Mouse (Mus musculus) lung, adult 18-20 months (tissue): Measurements from ENCODE around the gene Babam2.

Experiments used
- DNase-seq, 2 experiments: peaks; one replicate each; pipeline ENCODE4 v3.0.0; 2022; ENCODE audit warnings: mixed read lengths in 2 of 2

Gene Babam2

DNA sequence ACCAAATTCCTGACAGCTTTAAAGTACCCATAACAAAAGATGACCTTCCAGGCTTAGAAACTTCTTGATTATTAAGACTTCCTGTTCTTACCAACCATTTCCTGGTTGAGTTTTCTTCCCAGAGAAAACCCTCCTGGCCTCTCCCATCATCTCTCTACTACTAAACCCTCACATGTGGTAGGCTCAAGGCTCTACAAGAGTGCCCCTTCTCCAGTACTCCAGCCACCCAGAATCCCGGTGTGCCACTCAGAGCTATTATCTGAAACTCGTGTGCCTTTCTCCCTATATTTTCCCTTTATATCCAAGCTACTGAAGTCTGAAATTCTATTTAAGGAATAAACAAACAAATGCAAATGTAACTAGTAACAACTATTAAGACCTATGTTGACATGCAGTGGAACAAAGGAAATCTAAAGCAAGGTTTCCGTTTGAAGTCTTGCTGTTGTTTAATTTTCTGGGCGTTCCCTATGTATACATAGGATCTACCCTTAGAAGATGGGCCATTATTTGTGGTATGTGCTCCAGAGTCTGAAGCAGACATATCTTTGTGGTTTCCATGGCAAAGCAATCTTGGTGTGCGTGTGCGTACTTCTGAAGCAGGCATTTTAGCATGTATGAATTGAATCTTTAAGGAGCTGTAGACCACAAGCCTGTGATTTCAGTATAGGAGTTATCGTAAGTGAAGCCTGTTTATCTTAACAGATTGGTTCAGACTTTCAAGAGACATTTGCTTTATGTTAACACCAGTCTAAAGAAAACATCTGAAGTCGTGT is 361.2 kb downstream of the Babam2 start:
- DNase-seq, result no peak

DNA sequence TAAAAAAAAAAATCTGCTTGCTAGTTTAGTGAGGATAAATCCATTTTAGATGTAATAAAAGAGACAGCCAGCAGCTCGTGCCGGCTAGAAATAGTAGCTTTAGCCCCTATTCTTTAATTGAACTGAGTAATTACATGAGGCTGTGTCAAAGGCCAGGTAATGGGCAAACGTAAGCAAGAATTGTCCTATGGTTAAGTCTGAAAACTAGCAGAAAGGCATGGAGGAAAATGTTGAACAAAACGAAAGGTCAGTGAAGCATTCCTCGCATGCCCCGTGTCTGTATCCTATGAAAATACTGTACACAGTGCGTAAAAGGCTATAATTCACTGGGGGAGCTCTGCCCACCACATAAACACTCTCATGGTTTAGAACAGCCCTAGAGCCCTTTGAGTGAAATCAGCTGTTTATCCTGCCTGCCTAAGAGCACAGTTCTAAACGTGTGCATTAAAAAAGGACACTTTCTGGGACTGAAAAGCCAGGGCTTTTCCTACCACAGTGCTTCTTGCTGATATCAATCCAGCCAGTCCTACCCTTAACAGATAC is 361.8 kb downstream of the Babam2 start:
- DNase-seq, result no peak

DNA sequence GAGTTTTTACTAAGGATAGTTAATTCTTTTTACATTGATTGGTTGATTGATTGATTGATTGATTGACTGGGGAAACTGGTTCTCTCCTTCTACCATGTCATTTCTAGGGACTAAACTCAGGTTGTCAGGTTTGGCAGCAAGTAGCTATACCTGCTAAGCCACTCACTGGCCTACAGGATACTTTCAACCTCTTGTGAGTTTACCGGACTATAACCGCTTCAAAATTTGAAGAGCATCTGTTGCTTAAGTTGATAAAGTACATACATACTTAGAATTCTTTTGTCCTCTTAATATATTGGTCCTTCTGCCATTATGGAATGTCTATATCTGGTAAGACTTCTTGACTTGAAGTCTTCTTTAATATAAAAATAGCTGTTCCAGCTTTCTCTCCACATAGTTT is 363.0 kb downstream of the Babam2 start:
- no peak for DNase-seq

DNA sequence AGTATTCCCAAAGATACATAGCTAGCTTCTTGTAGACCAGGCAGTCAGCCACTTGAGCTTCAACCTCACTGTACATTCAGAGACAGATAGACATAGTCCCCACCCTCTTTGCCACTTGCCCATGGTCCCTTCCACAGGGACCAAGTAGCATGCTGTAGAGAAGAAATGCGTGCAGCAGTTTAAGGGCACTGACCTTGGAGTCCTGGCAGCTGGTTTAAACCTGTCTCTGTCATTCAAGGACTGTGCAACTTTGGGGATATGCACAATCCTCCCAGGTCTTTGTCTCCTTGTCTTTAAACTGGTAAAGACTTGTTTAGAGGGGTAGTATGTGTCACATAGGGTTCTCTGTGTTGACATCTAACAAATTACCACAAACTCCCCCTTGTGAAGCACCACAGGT is 364.4 kb downstream of the Babam2 start:
- DNase-seq, result no peak

DNA sequence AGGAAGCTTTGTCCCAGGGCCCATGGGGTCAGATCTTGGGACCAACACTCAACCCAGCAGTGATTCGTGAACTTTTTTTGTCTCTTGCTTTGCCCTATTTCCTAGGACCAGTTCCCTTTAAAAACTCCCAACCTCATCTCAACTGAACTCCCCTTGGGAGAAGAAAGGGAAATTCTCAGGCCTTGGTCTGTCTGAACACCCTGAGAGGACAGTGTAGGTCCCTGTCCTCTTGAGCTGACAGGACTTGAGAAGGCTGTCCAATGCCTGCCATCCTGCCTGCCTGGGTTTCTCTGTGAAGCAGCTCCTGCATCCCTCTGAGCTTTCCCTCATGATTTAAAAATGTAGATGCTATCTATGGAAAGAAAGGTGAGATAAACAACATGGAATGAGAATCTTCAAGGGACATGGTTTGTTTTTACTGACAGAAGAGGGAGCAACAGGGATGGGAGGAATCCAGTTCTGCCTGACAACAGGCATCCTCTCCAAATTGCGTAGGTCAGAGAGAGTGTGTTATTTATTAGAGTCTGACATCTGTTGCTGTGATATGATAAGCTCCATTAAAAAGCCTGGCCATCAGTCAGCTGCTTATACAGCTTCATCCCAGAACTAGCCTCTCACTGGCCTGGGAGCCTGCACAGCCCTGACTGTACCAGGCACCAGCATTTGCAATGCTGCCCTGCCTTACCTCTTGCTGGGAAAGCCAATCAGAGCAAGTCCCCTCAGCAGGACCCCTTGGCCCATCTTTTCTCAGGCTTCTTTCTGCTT is 367.0 kb downstream of the Babam2 start:
- no peak for DNase-seq

DNA sequence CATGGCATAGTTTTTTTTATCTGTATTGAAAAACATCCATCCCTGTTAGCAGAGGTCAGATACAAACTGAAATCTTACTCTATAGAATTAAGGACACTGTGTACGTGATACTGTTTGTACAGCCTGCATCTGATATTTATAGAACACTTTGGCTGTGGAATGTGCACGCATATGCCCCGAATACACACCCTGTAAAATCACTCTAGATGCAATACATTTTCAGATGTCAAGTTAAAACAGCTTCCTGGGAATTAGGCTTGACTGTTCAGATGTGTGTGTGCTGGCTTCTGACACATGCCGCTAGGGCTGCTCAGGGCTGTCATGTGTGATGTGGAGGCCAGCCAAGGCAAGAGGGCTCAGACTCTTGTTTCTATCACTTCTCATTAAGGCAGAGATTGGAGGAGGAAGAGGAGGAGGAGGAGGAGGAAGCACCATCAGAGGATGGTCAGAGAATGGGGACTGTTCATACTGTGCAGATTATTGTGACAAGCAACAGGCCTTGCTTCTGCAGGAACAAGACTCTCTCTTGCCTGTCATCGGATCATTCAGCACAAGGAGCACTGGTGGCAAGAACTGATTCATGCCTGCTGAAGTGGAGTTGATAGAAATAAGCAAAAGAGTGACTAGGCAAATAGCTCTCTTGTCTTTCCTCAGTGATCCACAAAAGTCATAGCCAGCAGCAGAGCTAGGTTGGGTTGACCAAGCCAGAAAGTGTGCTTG is 368.7 kb downstream of the Babam2 start:
- no peak for DNase-seq

DNA sequence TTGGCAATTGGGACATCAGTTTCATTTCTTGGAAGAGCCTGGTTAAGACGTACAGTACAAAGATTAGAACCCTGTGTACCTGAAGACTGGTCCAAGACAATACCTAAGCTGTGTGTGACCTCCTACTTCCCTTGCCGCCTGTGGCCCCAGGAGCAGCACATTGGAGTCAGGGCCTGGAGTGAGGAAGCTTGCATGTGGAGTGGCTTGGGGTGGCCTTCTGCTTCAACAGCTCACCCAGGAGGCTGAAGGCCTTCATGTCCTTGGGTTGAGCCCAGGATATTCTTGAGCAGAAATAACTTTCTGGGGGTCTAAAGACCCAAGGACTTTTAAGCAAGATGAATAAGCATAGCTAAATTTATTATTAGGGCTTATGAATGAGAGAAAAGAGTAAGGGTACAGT is 369.4 kb downstream of the Babam2 start:
- DNase-seq, result no peak

DNA sequence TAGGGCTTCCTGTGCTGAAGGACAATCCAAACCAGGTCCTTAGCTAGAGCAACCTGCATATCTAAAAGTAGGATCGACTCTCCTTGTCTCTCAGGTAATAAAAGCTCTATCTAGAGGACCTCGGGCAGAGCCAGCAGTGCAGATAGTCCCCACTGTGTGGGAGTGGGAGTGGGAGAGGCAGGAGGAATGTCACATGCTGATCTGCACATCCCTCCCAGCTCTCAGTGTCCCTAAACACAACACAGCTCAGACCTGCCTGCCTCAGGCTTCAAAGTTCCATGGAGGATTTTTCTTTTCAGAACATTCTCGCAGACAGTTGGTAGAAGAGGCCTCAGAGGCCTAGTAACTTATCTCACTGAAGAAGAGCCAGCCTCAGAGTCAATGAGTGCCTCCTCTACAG is 371.1 kb downstream of the Babam2 start:
- DNase-seq, result no peak

DNA sequence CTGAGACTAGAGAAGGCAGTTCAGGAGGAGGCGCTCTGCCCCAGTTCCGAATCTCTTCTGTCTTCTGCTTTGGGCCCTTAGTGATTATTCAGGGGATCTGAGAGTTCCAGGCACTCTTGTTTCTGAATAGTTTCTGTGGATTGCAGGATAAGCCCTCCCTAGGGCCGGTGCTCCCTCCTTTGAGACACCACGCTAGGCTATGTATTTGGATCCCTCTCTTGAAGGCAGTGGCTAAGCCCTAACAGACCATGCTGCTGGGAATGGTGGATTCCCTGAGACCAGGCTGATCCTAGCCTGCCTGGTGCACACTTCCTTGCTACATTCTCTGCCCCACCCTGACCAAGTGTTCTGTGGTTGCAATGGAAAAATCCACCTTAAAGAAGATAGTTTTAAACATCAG is 371.6 kb downstream of the Babam2 start:
- DNase-seq, result no peak

DNA sequence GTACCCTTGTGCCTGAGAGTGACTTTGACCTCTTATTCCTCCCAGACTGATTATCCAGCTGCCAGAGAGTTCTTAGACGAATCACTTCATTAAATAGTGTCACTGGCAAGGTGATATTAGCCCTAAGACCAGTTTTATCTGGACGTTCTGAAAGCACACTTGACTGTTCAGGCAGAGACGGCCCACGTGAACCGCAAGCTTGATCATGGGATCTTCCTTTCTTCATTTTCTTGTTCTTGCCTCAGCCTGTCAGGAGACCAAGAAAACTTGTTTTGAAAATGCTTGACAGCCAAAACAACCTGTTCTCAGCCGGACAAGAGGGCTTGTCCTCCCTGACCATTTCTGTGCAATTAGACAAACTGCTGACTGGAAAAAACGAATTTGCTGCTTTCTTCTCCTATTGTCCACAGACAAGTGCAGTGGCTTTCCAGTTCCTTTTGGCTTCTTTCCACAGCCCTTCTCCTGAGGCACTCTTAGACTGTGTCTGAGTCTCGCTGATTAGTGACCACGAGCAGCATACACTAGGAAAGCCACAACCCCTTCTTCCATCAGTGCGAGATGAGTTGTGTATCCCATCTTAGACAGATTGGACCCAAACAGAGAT is 372.2 kb downstream of the Babam2 start:
- DNase-seq, result no peak

DNA sequence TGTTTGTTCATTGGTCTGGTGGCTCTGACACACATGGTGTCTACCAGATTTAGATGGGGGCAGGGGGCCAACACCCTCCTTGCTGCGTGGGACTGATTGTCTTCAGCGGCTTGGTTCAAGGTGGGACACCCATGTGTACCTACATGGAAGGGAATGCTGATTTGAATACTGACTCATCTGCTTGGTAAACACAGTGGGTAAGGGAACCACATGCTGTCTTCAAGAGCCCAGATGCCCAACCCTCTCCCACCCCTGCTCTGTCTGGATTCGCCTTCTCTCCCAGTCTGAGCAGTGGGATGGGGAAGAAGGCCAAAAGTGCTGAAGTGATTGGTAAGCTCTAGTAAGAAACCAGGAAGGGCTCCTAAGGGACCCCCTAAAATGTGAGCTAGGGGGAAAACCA is 373.3 kb downstream of the Babam2 start:
- no peak for DNase-seq

DNA sequence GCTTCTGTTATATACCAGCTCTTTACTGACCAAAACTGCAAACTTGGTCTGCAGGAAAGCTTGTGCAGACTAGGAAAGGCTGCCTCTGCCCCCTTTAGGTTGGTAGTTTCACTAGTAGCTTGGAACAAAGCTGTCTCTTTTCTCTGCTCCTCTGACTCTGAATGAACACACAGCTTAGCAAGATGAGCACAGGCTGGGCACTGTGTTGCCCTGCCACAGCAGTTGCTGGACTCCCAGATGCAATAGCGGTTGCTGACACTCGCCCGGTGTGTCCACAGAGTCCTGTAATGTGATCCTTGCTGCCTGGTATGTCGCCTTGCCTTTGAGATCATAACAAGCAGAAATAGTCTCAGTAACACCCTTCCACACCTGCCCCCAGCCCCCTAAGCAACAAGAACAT is 373.8 kb downstream of the Babam2 start:
- peak in 1 of 2 experiments; percentile 33 for DNase-seq

DNA sequence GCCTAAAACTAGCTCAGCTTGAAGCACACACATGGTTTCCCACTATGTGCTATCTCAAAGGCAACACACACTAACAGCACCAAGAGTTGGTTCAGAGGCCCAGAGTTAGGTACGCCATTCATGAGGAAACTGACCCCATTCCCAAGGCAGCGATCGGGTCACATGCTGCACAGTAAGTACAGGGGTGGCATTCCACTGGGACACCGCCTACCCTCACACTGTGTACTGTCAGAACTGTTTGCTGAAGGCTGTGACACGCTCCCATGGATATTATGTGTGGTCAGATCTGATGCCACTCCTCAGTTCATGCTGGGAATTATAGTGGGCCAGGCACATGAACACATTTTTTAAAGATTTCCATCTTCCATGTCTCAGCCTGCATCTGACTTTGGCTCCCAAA is 374.3 kb downstream of the Babam2 start:
- DNase-seq, result peak in 1 of 2 experiments; percentile 33

DNA sequence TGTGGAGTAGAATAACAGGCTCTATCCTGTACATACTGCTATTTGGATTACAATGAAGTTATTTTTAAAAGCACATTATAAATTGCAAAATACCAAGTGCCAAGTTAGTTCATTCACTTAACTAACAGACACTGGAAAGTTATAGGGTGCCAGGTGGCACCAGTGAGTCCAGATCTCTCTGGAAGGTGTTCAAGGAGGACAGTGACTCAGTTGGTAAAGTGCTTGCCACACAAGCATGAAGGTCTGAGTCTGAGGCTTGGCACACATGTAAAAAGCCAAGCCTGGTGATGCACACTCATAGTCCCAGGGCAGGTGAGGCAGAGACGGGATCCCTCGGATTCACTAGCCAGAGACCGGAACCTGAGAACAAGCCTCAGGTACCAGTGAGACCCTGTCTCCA is 375.4 kb downstream of the Babam2 start:
- DNase-seq, result no peak

DNA sequence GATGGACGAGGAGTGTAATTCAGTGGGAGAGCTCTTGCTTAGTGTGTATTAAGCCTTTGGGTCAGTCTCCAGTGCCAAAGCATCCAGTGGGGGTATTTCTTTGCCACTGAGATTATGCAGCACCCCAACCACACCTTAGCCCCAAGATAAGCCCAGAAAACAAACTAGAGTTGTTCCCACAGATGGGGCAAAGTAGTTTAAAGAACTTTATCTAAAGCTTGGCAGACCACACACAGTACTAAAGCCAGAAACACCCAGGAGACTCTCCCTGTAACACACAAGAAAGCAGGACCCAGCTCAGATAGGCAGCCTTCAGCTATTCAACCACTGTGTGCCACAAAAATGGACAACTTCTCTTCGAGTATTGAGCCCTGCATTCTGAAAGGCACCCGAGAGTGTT is 376.6 kb downstream of the Babam2 start:
- no peak for DNase-seq

DNA sequence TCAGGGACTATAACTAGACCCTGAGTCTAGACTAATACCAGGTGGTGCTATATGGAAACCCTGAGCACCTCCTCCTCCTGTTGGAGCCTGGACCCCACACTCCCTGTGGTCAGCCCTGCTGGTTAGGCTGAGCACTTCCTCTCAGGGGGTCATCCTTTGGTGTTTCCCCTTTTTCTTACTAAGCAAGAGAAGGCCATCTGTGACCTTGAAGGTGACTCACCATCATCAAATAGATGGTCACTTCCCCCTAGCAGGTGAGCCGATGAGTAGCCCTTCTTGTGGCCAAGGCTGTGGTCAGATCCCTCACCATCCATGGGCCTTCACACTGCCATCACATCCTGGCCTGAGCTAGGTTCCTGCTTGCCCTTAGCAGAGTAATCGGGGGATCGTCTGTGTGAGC is 379.7 kb downstream of the Babam2 start:
- no peak for DNase-seq

DNA sequence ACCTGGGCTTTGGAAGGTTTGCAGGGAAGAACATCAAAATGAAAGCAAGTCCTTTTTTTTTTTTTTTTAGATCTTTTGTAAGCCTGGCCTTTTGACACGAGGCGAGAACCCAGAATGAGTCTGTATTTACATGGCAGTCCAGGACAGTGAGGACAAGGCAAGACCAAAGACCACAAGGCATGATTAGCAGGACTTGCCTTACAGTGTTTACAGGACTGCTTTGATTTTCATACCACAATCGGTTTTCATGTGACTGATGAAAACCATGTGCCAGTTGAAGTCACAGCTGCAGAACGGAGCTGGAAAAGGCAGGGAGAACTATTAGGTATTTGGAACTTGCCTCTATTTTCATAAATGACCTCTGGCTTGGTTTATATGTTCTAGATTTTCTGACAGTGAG is 381.5 kb downstream of the Babam2 start:
- DNase-seq, result no peak

DNA sequence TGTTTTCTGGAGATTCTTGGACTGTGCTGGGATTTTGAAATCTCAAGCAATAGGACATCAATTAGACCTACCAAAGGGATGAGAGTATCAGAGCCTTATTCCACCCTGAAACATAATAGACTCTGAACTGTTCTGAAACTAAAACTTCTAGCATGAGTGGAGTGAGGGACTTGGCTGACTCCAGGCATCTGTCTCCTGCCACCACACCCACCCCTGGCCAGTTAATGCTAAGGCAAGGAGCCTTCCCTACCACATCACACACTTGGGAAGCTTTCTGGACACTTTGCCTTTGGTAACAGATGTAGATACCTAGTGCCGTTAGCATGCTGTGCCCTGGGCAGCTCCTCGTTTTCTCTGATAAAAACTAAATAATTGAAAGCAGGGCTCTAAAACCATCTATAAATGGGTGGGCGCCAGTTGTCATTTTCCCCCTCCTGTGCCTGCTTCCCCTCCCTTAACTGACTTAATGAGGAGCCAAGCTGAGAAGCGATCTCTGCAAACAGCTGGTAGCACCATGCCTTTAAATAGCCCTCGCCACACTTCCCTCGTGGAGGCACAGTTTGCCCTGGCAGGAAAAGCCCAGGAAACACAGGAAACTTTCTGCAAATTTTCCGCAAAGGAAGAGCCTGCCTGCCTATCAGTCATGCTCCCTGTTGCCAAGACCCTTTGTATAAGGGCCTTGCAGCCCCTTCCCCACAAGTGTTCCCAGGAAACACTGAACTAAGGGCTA is 383.2 kb downstream of the Babam2 start:
- no peak for DNase-seq

DNA sequence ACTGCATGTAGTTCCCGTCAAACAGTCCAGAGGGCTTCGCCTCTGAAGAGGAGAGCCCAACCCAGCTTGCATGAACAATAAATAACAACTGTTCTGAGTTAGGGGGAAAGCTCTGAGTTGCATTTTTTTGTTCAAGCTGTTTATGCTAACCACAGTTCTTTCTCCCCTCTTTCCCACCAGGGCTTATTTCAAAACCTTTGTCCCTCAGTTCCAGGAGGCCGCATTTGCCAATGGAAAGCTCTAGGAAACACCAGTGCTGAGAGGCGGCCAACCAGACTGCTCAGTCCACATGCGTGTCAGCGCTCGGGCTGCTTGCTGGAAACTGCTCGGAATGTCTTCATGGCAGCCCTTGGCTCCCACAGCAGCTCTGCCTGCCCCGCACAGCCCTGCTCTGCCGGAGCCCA is 386.9 kb downstream of the Babam2 start:
- peak; percentile 33 to 42 for DNase-seq

DNA sequence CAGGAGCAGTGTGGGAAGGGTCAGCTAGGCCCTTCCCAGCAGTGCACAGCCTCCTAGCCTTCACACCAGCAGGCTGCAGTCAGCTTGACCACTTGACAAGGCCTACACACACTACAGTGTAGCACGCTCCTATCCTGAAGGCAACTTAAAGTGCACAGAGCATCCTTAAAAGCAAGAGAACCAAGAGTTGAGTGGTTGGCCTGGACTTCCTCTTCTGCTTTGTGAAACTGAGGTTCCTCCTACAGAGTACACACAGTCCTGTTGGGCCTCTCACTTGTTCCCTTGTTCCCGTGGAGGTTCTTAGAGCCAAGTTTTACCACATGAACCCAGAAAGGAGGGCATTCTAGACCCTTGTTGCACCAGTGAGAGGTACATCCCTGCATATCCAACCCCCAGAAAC is 388.1 kb downstream of the Babam2 start:
- no peak for DNase-seq

DNA sequence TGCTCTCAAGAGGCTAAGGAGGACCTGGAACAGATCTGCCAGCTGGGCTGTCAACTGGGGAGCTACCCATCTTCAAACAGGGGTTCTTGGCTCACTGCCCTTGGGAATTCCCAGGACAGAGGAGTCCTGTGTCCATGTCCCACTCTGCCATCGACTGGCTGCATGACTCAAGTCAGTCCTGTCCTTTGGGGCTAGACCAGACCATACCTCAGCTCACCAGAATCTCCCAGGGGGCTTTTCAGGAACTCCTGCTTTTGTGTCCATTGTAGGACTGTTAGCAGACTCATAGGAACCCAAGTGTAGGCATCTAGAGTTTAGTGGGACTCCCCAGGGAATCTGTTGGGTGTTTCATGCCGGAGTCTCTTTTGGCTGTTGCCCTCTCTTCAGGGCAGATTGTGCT is 388.5 kb downstream of the Babam2 start:
- no peak for DNase-seq

DNA sequence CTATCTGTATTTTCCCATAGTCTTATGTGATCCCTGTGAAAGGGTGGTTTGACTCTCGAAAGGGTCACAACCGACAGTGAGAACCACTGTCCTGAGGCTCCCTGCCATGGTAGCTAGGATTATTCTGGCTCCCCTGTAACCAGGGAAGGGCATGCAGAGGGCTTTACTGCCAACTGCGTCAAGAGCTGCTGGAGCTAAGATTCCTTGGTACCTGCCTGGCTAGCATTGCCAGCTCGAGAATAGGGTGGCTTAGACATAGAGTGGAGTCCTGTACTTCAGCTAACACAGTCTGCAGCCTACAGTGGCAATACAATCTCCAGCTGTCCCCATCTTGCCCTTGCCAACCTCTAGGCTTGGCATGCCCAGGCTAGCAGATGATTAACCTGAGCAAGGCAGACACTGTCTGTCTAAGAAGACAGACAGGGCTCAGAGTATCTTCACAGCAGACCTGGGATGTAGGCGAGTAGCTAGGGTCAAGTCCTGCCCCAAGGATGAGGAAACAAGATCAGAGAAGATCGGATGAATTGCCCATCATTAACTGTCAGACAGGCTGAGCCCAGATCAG is 389.1 kb downstream of the Babam2 start:
- DNase-seq, result no peak
